Mouse (Mus musculus) right cerebral cortex, adult 2 months (tissue): ENCODE measurements around the gene Ccdc85a.

Experiments
- DNase-seq, 2 experiments: peaks; one replicate each; pipeline ENCODE4 v3.0.0; 2021 to 2022; ENCODE audit warnings: low spot score in 2 of 2

Gene Ccdc85a

GRCm38 (mm10) chr11:28583911-28584434 is at the start of gene Ccdc85a:
TSS of gene Ccdc85a (minus strand) at chr11:28584324.
- peak; percentile 93 to 94 for DNase-seq

- no peak for DNase-seq
Observed at GRCm38 (mm10) chr11:28633571-28634125, 49.5 kb upstream of the Ccdc85a start.

- DNase-seq: no peak
Observed at GRCm38 (mm10) chr11:28633093-28633492, 49.0 kb upstream of the Ccdc85a start.

GRCm38 (mm10) chr11:28630771-28631170 is 46.6 kb upstream of the Ccdc85a start:
- no peak for DNase-seq

GRCm38 (mm10) chr11:28610781-28611491 is 26.8 kb upstream of the Ccdc85a start:
- DNase-seq: no peak

GRCm38 (mm10) chr11:28583138-28583910 is 800 bp downstream of the Ccdc85a start:
- peak in 1 of 2 experiments; percentile 47 for DNase-seq

GRCm38 (mm10) chr11:28582218-28582617 is 1.9 kb downstream of the Ccdc85a start:
- peak; percentile 12 to 17 for DNase-seq

- DNase-seq: peak; percentile 35 to 52
Observed at GRCm38 (mm10) chr11:28572423-28572822, 11.7 kb downstream of the Ccdc85a start.

GRCm38 (mm10) chr11:28556420-28556819 is 27.7 kb downstream of the Ccdc85a start:
- DNase-seq: no peak

- no peak for DNase-seq
Observed at GRCm38 (mm10) chr11:28543429-28543828, 40.7 kb downstream of the Ccdc85a start.

GRCm38 (mm10) chr11:28541307-28541706 is 42.8 kb downstream of the Ccdc85a start:
- no peak for DNase-seq

- DNase-seq: no peak
Observed at GRCm38 (mm10) chr11:28533286-28533685, 50.8 kb downstream of the Ccdc85a start.

- DNase-seq: no peak
Observed at GRCm38 (mm10) chr11:28501190-28501589, 82.9 kb downstream of the Ccdc85a start.

GRCm38 (mm10) chr11:28497034-28497433 is 87.1 kb downstream of the Ccdc85a start:
- no peak for DNase-seq

GRCm38 (mm10) chr11:28493362-28493761 is 90.8 kb downstream of the Ccdc85a start:
- no peak for DNase-seq

- DNase-seq: no peak
Observed at GRCm38 (mm10) chr11:28491330-28491729, 92.8 kb downstream of the Ccdc85a start.

- DNase-seq: no peak
Observed at GRCm38 (mm10) chr11:28484083-28484729, 99.9 kb downstream of the Ccdc85a start.

- no peak for DNase-seq
Observed at GRCm38 (mm10) chr11:28477088-28477487, 107.0 kb downstream of the Ccdc85a start.

GRCm38 (mm10) chr11:28465726-28466125 is 118.4 kb downstream of the Ccdc85a start:
- no peak for DNase-seq

GRCm38 (mm10) chr11:28464926-28465325 is 119.2 kb downstream of the Ccdc85a start:
- no peak for DNase-seq

- DNase-seq: peak in 1 of 2 experiments; percentile 13
Observed at GRCm38 (mm10) chr11:28459165-28459564, 125.0 kb downstream of the Ccdc85a start.

GRCm38 (mm10) chr11:28439877-28440276 is 144.2 kb downstream of the Ccdc85a start:
- DNase-seq: no peak
